25 mouse cellular contexts compared by ENCODE assay signal in genomic region chr1:183453066-183453465, GRCm38 (mm10). TPM values are rescaled to one million over a fixed set of nuclear protein-coding genes. Genes with fewer than 3 reads are reported as not detected.
DNase-seq lines count a peak whose midpoint lies in the region; ATAC-seq and TF ChIP-seq lines count a peak whose summit lies in the region.
"Had no signal": no experiment of that assay in that cellular context is flagged by ENCODE, and none has a peak within 500 bp of the region (broad histone marks: within the 10 kb centered on the region; RNA-seq: fewer than 3 reads in every experiment).

No protein-coding gene starts in this region.

- no peak overlapping the region for H3K4me2 ChIP-seq in stomach, embryonic 16.5 days (ENCODE audit: low read depth, low read length)
- H3K4me2 ChIP-seq in stomach, postnatal 0 days (replicated peaks; ENCODE audit: low read depth): no peak overlapping the region
- H3K4me2 ChIP-seq: embryonic facial prominence, embryonic 13.5 days; heart, embryonic 12.5 days; limb, embryonic 15.5 days had no signal

- H3K9ac ChIP-seq in stomach, embryonic 16.5 days (ENCODE audit: low read length): no peak overlapping the region
- H3K9ac ChIP-seq in stomach, postnatal 0 days (ENCODE audit: low read length): no peak overlapping the region
- H3K9ac ChIP-seq: embryonic facial prominence, embryonic 13.5 days; heart, embryonic 12.5 days; limb, embryonic 15.5 days had no signal

- 0 out of 2 replicates have a peak, but pooled peaks cover 4% of the 10 kb centered on the region for H3K9me3 ChIP-seq in stomach, embryonic 16.5 days (replicated peaks; ENCODE audit: control insufficient read depth, low read length)
- no peaks in the 10 kb centered on the region for H3K9me3 ChIP-seq in stomach, postnatal 0 days (ENCODE audit: control insufficient read depth, low read length)
- H3K9me3 ChIP-seq: limb, embryonic 15.5 days had no signal

- peak; percentile 72; the same call in 1 of the 2 replicates for ATAC-seq in stomach, embryonic 16.5 days (ENCODE audit: insufficient read depth, low FRiP score)
- ATAC-seq in stomach, postnatal 0 days (ENCODE audit: low FRiP score, low TSS enrichment): no peak
- ATAC-seq: Patski had no signal

- DNase-seq in cerebellum, postnatal 10 days: peak; percentile 45 to 64
- DNase-seq in cerebellum, postnatal 25 days: no peak
- peak; percentile 24 for DNase-seq in left cerebral cortex, postnatal 4 days
- no peak for DNase-seq in left cerebral cortex, adult 2 months (ENCODE audit: extremely low spot score in 1 of 2, low spot score in 2 of 2)
- no peak for DNase-seq in stomach, postnatal 0 days (ENCODE audit: low spot score)
- DNase-seq in heart, postnatal 36 days: no peak
- no peak for DNase-seq in left cerebral cortex, adult 8-10 months (ENCODE audit: low spot score in 2 of 2)
- DNase-seq: adrenal gland, postnatal 10 days; cerebellum, adult 11 months; heart, adult 11 months; kidney, adult 11 months; lung, postnatal 10 days; right cerebral cortex, postnatal 14 days; spleen, adult 18-20 months; thymus, adult 2 months had no signal

- TF ChIP-seq EP300 in stomach, postnatal 0 days (optimal IDR thresholded peaks at IDR 0.05): no peak

- no peak overlapping the region for H3K4me3 ChIP-seq in left cerebral cortex, adult 2 months
- H3K4me3 ChIP-seq in stomach, embryonic 16.5 days (replicated peaks; ENCODE audit: low read length): no peak overlapping the region
- H3K4me3 ChIP-seq in stomach, postnatal 0 days (ENCODE audit: low read depth, low read length): no peak overlapping the region
- H3K4me3 ChIP-seq: embryonic facial prominence, embryonic 13.5 days; heart, embryonic 12.5 days; limb, embryonic 15.5 days had no signal

- no peak for TF ChIP-seq CTCF in left cerebral cortex, adult 2 months (IDR thresholded peaks at IDR 0.05)
- no peak for TF ChIP-seq CTCF in stomach, postnatal 0 days (IDR thresholded peaks at IDR 0.05; ENCODE audit: low read depth)

- H3K27me3 ChIP-seq in stomach, embryonic 16.5 days (ENCODE audit: control insufficient read depth, insufficient read depth, low read length): no peaks in the 10 kb centered on the region
- no peaks in the 10 kb centered on the region for H3K27me3 ChIP-seq in stomach, postnatal 0 days (ENCODE audit: control insufficient read depth, insufficient read depth, low read length)
- H3K27me3 ChIP-seq: embryonic facial prominence, embryonic 13.5 days; heart, embryonic 12.5 days; limb, embryonic 15.5 days; Patski had no signal

- intact Hi-C loops in left cerebral cortex, postnatal 4 days (cut with DNase I): no loop called here
- intact Hi-C loops in left cerebral cortex, adult 2 months (cut with DNase I): no loop called here
- intact Hi-C loops in heart, postnatal 36 days (cut with DNase I): no loop called here

- 30% methylated on average over 3 of the region's 3 CpGs for WGBS in stomach, embryonic 16.5 days
- WGBS in stomach, postnatal 0 days: 21% methylated on average over 3 of the region's 3 CpGs

- no peaks in the 10 kb centered on the region for H3K4me1 ChIP-seq in stomach, embryonic 16.5 days (ENCODE audit: control insufficient read depth, insufficient read depth, low read length)
- H3K4me1 ChIP-seq in stomach, postnatal 0 days (replicated peaks; ENCODE audit: control insufficient read depth, insufficient read depth): no peaks in the 10 kb centered on the region
- H3K4me1 ChIP-seq: limb, embryonic 15.5 days had no signal

- no peaks in the 10 kb centered on the region for H3K36me3 ChIP-seq in stomach, embryonic 16.5 days (ENCODE audit: control insufficient read depth, insufficient read depth, low read length)
- H3K36me3 ChIP-seq in stomach, postnatal 0 days (ENCODE audit: control insufficient read depth, insufficient read depth, low read length): no peaks in the 10 kb centered on the region
- H3K36me3 ChIP-seq: embryonic facial prominence, embryonic 13.5 days; heart, embryonic 12.5 days; limb, embryonic 15.5 days had no signal

- H3K27ac ChIP-seq in left cerebral cortex, adult 2 months: no peak overlapping the region
- no peak overlapping the region; the same call in 1 of the 2 replicates for H3K27ac ChIP-seq in stomach, embryonic 16.5 days (ENCODE audit: low read length)
- H3K27ac ChIP-seq in stomach, postnatal 0 days (replicated peaks): no peak overlapping the region
- H3K27ac ChIP-seq: embryonic facial prominence, embryonic 13.5 days; limb, embryonic 15.5 days had no signal

RNA-seq across cellular contexts. Expression of gene Hhipl2, which starts 35.1 kb away (rescaled TPM):
- under 1 TPM in 1 of 2 experiments, not detected in 1; 0.22 TPM for total RNA-seq in left cerebral cortex, postnatal 4 days (2021)
- under 1 TPM; 0.19 to 0.29 TPM for total RNA-seq in left cerebral cortex, adult 2 months (2021)
- polyA plus RNA-seq in stomach, embryonic 16.5 days (2015; fragmentation: Nextera tagmentation; extraction: Ambion mirVana): 0.05 and 0.10 TPM in 2 replicates
- polyA plus RNA-seq in stomach, postnatal 0 days (2015; fragmentation: Nextera tagmentation; extraction: Ambion mirVana): not detected in 2 replicates
- under 1 TPM in 1 of 2 experiments, not detected in 1; 0.14 TPM for total RNA-seq in heart, postnatal 36 days (2021)
- total RNA-seq in left cerebral cortex, adult 8-10 months (2022): under 1 TPM in 1 of 4 experiments, not detected in 3; 0.15 TPM
- total RNA-seq: adrenal gland, postnatal 10 days; gastrocnemius, adult 8-10 months; hematopoietic stem cell, adult 5-6 weeks; megakaryocyte, adult 5-6 weeks; monocyte, adult 5-6 weeks had no signal
- polyA plus RNA-seq: liver, embryonic 16.5 days had no signal

Comparison
In these comparisons a context has a peak if more than half of its experiments do, and no peak if none do; other contexts are left out.
1. DNase-seq: peak in cerebellum, postnatal 10 days (2 of 2) and left cerebral cortex, postnatal 4 days (single experiment); none in cerebellum, postnatal 25 days (0 of 2), left cerebral cortex, adult 2 months (0 of 2), stomach, postnatal 0 days (single experiment), heart, postnatal 36 days (0 of 2) and left cerebral cortex, adult 8-10 months (0 of 2).